Mouse (Mus musculus) kidney, postnatal 14 days (tissue): ENCODE results near the gene Trex1.

Experiments used
- DNase-seq: peaks from one replicate; pipeline ENCODE4 v3.0.0; 2022; ENCODE audit warnings: mixed read lengths

Gene Trex1

GRCm38 (mm10) chr9:109084922-109085321, 25.4 kb upstream of the Trex1 start:
- no peak for DNase-seq

- DNase-seq: peak; percentile 91
These were observed 22.7 kb upstream of the Trex1 start, which contains the start of the genes Ccdc51 and Tma7 for GRCm38 (mm10) chr9:109082124-109082800. Gene Ccdc51, plus strand, starts transcription at chr9:109082493. Gene Tma7, minus strand, starts transcription at chr9:109082587.

- no peak for DNase-seq
These were observed 22.2 kb upstream of the Trex1 start for GRCm38 (mm10) chr9:109081749-109082123.

GRCm38 (mm10) chr9:109080516-109080915, 21.0 kb upstream of the Trex1 start:
- no peak for DNase-seq

GRCm38 (mm10) chr9:109073661-109074573, 14.4 kb upstream of the Trex1 start, which contains the start of gene Atrip:
Gene Atrip, minus strand, starts transcription at chr9:109074124.
- peak; percentile 94 for DNase-seq

GRCm38 (mm10) chr9:109068095-109068735, 8.7 kb upstream of the Trex1 start:
- peak; percentile 30 for DNase-seq

GRCm38 (mm10) chr9:109060898-109061295, 1.4 kb upstream of the Trex1 start:
- DNase-seq: no peak

GRCm38 (mm10) chr9:109060184-109060897, 807 bp upstream of the Trex1 start:
- DNase-seq: no peak

GRCm38 (mm10) chr9:109058006-109058765, 1.3 kb downstream of the Trex1 start:
- DNase-seq: no peak

- no peak for DNase-seq
These were observed 2.0 kb downstream of the Trex1 start for GRCm38 (mm10) chr9:109057543-109057942.

- DNase-seq: no peak
These were observed 2.6 kb downstream of the Trex1 start for GRCm38 (mm10) chr9:109056916-109057315.

GRCm38 (mm10) chr9:109056081-109056690, 3.3 kb downstream of the Trex1 start:
- no peak for DNase-seq

GRCm38 (mm10) chr9:109055271-109056030, 4.1 kb downstream of the Trex1 start:
- no peak for DNase-seq

- DNase-seq: peak; percentile 81
These were observed 4.8 kb downstream of the Trex1 start for GRCm38 (mm10) chr9:109054712-109055111.

GRCm38 (mm10) chr9:109053851-109054250, 5.7 kb downstream of the Trex1 start:
- DNase-seq: no peak

- no peak for DNase-seq
These were observed 6.2 kb downstream of the Trex1 start for GRCm38 (mm10) chr9:109053366-109053765.

- DNase-seq: no peak
These were observed 6.9 kb downstream of the Trex1 start for GRCm38 (mm10) chr9:109052490-109053260.

GRCm38 (mm10) chr9:109051651-109052489, 7.7 kb downstream of the Trex1 start:
- DNase-seq: no peak

GRCm38 (mm10) chr9:109051011-109051501, 8.5 kb downstream of the Trex1 start:
- DNase-seq: no peak
